27 mouse cellular contexts compared by ENCODE assay signal in the genomic region with DNA sequence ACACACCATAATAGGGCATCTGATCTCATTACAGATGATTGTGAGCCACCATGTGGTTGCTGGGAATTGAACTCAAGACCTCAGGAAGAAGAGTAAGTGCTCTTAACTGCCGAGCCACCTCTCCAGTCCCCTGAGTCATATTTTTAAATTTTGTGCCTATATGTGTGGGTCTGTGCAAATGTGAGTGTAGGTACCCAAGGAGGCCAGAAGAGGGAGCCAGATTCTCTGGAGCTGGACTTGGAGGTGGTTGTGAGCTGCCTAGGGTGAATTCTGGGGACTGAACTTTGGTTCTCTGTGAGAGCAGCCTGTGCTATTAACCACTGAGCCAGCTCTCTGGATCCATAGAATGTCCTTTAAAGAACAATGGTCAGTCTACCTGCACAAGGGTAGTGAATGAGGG. TPM values are rescaled to one million over a fixed set of nuclear protein-coding genes. Genes with fewer than 3 reads are reported as not detected.
A peak's percentile ranks its signal among the peaks of the same experiment; 100 is the strongest.
DNase-seq lines count a peak whose midpoint lies in the region; ATAC-seq and TF ChIP-seq lines count a peak whose summit lies in the region.
"Had no signal": no experiment of that assay in that cellular context is flagged by ENCODE, and none has a peak within 500 bp of the region (broad histone marks: within the 10 kb centered on the region; RNA-seq: fewer than 3 reads in every experiment).

No protein-coding gene starts in this region.

- 91% methylated on average over 1 of the region's 1 CpGs for whole genome bisulfite sequencing in intestine, postnatal 0 days
- 87% methylated on average over 1 of the region's 1 CpGs for WGBS in intestine, embryonic 16.5 days
- 97% methylated on average over 1 of the region's 1 CpGs for WGBS in midbrain, postnatal 0 days
- 93% methylated on average over 1 of the region's 1 CpGs for WGBS in midbrain, embryonic 15.5 days
- WGBS in stomach, postnatal 0 days, result 87% methylated on average over 1 of the region's 1 CpGs

- no peaks in the 10 kb centered on the region for H3K9me3 ChIP-seq in intestine, postnatal 0 days (ENCODE audit: control insufficient read depth)
- 0 out of 2 replicates have a peak, but pooled peaks cover 3% of the 10 kb centered on the region for H3K9me3 ChIP-seq in intestine, embryonic 16.5 days (ENCODE audit: control insufficient read depth, low read length)
- H3K9me3 ChIP-seq in midbrain, postnatal 0 days (ENCODE audit: low read length), result no peaks in the 10 kb centered on the region
- no peaks in the 10 kb centered on the region for H3K9me3 ChIP-seq in midbrain, embryonic 15.5 days
- no peaks in the 10 kb centered on the region for H3K9me3 ChIP-seq in stomach, postnatal 0 days (ENCODE audit: control insufficient read depth, low read length)
- H3K9me3 ChIP-seq: hindbrain, embryonic 15.5 days; intestine, embryonic 15.5 days; midbrain, embryonic 12.5 days; neural tube, embryonic 12.5 days had no signal

- DNase-seq in midbrain, postnatal 0 days (ENCODE audit: low spot score), result no peak
- DNase-seq in R1 (ENCODE audit: low read depth, low spot score), result peak; percentile 75
- DNase-seq in stomach, postnatal 0 days (ENCODE audit: low spot score), result no peak
- no peak for DNase-seq in urinary bladder, adult 18-20 months (ENCODE audit: low spot score in 2 of 2)
- DNase-seq: adrenal gland, postnatal 14 days; cerebellum, adult 8-10 months; cerebellum, postnatal 36 days; embryo, embryonic 11 days; gastrocnemius, postnatal 14 days; heart, postnatal 36 days; kidney, postnatal 25 days; lung, postnatal 10 days; right cerebral cortex, postnatal 14 days; spleen, adult 18-20 months; thymus, postnatal 36 days had no signal

- H3K4me3 ChIP-seq in intestine, postnatal 0 days (ENCODE audit: low read depth, low read length), result no peak overlapping the region
- no peak overlapping the region for H3K4me3 ChIP-seq in intestine, embryonic 16.5 days (ENCODE audit: low read length)
- H3K4me3 ChIP-seq in midbrain, postnatal 0 days (ENCODE audit: low read depth, low read length), result no peak overlapping the region
- H3K4me3 ChIP-seq in midbrain, embryonic 15.5 days, result no peak overlapping the region
- H3K4me3 ChIP-seq in stomach, postnatal 0 days (ENCODE audit: low read depth, low read length), result no peak overlapping the region
- H3K4me3 ChIP-seq: embryonic facial prominence, embryonic 13.5 days; erythroblast, embryonic 14.5 days; hindbrain, embryonic 15.5 days; intestine, embryonic 15.5 days; limb, embryonic 13.5 days; liver, embryonic 15.5 days; midbrain, embryonic 12.5 days; neural tube, embryonic 12.5 days had no signal

- peak; percentile 31 for TF ChIP-seq CTCF in intestine, postnatal 0 days (IDR thresholded peaks at IDR 0.05; ENCODE audit: low read depth)
- 0 out of 2 replicates have a peak, but pooled peaks have one; percentile 11 for TF ChIP-seq CTCF in midbrain, postnatal 0 days (IDR thresholded peaks at IDR 0.05)
- peak; percentile 41 for TF ChIP-seq CTCF in stomach, postnatal 0 days (IDR thresholded peaks at IDR 0.05; ENCODE audit: low read depth)

- no peak overlapping the region for H3K4me2 ChIP-seq in intestine, postnatal 0 days (replicated peaks; ENCODE audit: low read depth)
- no peak overlapping the region for H3K4me2 ChIP-seq in intestine, embryonic 16.5 days (ENCODE audit: low read depth, low read length)
- H3K4me2 ChIP-seq in midbrain, postnatal 0 days (ENCODE audit: low read depth, low read length, poor library complexity, severe bottlenecking), result no peak overlapping the region
- H3K4me2 ChIP-seq in midbrain, embryonic 15.5 days, result no peak overlapping the region
- no peak overlapping the region for H3K4me2 ChIP-seq in stomach, postnatal 0 days (replicated peaks; ENCODE audit: low read depth)
- H3K4me2 ChIP-seq: embryonic facial prominence, embryonic 13.5 days; hindbrain, embryonic 15.5 days; intestine, embryonic 15.5 days; limb, embryonic 13.5 days; liver, embryonic 15.5 days; midbrain, embryonic 12.5 days; neural tube, embryonic 12.5 days had no signal

- TF ChIP-seq EP300 in stomach, postnatal 0 days (optimal IDR thresholded peaks at IDR 0.05), result no peak

- no peaks in the 10 kb centered on the region for H3K4me1 ChIP-seq in intestine, postnatal 0 days (replicated peaks; ENCODE audit: control insufficient read depth, insufficient read depth, low read length)
- no peaks in the 10 kb centered on the region for H3K4me1 ChIP-seq in intestine, embryonic 16.5 days (ENCODE audit: control insufficient read depth, insufficient read depth, low read length)
- H3K4me1 ChIP-seq in midbrain, postnatal 0 days (ENCODE audit: insufficient read depth, low read length), result no peaks in the 10 kb centered on the region
- no peaks in the 10 kb centered on the region for H3K4me1 ChIP-seq in midbrain, embryonic 15.5 days
- H3K4me1 ChIP-seq in stomach, postnatal 0 days (replicated peaks; ENCODE audit: control insufficient read depth, insufficient read depth), result no peaks in the 10 kb centered on the region
- H3K4me1 ChIP-seq: hindbrain, embryonic 15.5 days; intestine, embryonic 15.5 days; limb, embryonic 13.5 days; liver, embryonic 15.5 days; midbrain, embryonic 12.5 days; neural tube, embryonic 12.5 days had no signal

- no peak for ATAC-seq in intestine, postnatal 0 days
- no peak for ATAC-seq in intestine, embryonic 16.5 days
- no peak for ATAC-seq in midbrain, postnatal 0 days (ENCODE audit: low FRiP score)
- ATAC-seq in midbrain, embryonic 15.5 days (replicated peaks), result no peak
- ATAC-seq in stomach, postnatal 0 days (ENCODE audit: low FRiP score, low TSS enrichment), result no peak
- ATAC-seq: forebrain, embryonic 14.5 days; intestine, embryonic 15.5 days had no signal

- H3K27me3 ChIP-seq in intestine, postnatal 0 days (replicated peaks; ENCODE audit: control insufficient read depth, insufficient read depth, low read length), result no peaks in the 10 kb centered on the region
- no peaks in the 10 kb centered on the region for H3K27me3 ChIP-seq in intestine, embryonic 16.5 days (replicated peaks; ENCODE audit: control insufficient read depth, insufficient read depth, low read length)
- H3K27me3 ChIP-seq in midbrain, postnatal 0 days (ENCODE audit: insufficient read depth, low read length), result no peaks in the 10 kb centered on the region
- no peaks in the 10 kb centered on the region for H3K27me3 ChIP-seq in midbrain, embryonic 15.5 days (replicated peaks)
- H3K27me3 ChIP-seq in stomach, postnatal 0 days (ENCODE audit: control insufficient read depth, insufficient read depth, low read length), result no peaks in the 10 kb centered on the region
- H3K27me3 ChIP-seq: embryonic facial prominence, embryonic 13.5 days; hindbrain, embryonic 15.5 days; intestine, embryonic 15.5 days; limb, embryonic 13.5 days; liver, embryonic 15.5 days; midbrain, embryonic 12.5 days; neural tube, embryonic 12.5 days had no signal

- no peak overlapping the region for H3K9ac ChIP-seq in intestine, postnatal 0 days (ENCODE audit: low read depth, low read length)
- no peak overlapping the region for H3K9ac ChIP-seq in intestine, embryonic 16.5 days (ENCODE audit: low read depth, low read length)
- no peak overlapping the region for H3K9ac ChIP-seq in midbrain, postnatal 0 days (replicated peaks; ENCODE audit: low read length, poor library complexity, severe bottlenecking)
- H3K9ac ChIP-seq in midbrain, embryonic 15.5 days, result no peak overlapping the region
- no peak overlapping the region for H3K9ac ChIP-seq in stomach, postnatal 0 days (ENCODE audit: low read length)
- H3K9ac ChIP-seq: embryonic facial prominence, embryonic 13.5 days; hindbrain, embryonic 15.5 days; intestine, embryonic 15.5 days; limb, embryonic 13.5 days; liver, embryonic 15.5 days; midbrain, embryonic 12.5 days; neural tube, embryonic 12.5 days had no signal

- no peak overlapping the region for H3K27ac ChIP-seq in intestine, postnatal 0 days (ENCODE audit: low read depth, low read length)
- no peak overlapping the region for H3K27ac ChIP-seq in intestine, embryonic 16.5 days (ENCODE audit: low read length)
- H3K27ac ChIP-seq in midbrain, postnatal 0 days (ENCODE audit: low read depth, low read length), result no peak overlapping the region
- H3K27ac ChIP-seq in midbrain, embryonic 15.5 days, result no peak overlapping the region
- no peak overlapping the region for H3K27ac ChIP-seq in stomach, postnatal 0 days (replicated peaks)
- H3K27ac ChIP-seq: embryonic facial prominence, embryonic 13.5 days; hindbrain, embryonic 15.5 days; intestine, embryonic 15.5 days; limb, embryonic 13.5 days; liver, embryonic 15.5 days; midbrain, embryonic 12.5 days; neural tube, embryonic 12.5 days had no signal

- no peaks in the 10 kb centered on the region for H3K36me3 ChIP-seq in intestine, postnatal 0 days (ENCODE audit: control insufficient read depth, insufficient read depth)
- no peaks in the 10 kb centered on the region for H3K36me3 ChIP-seq in intestine, embryonic 16.5 days (ENCODE audit: control insufficient read depth, insufficient read depth, low read length)
- H3K36me3 ChIP-seq in midbrain, postnatal 0 days (ENCODE audit: insufficient read depth, low read length), result no peaks in the 10 kb centered on the region
- H3K36me3 ChIP-seq in midbrain, embryonic 15.5 days (replicated peaks), result no peaks in the 10 kb centered on the region
- no peaks in the 10 kb centered on the region for H3K36me3 ChIP-seq in stomach, postnatal 0 days (ENCODE audit: control insufficient read depth, insufficient read depth, low read length)
- H3K36me3 ChIP-seq: embryonic facial prominence, embryonic 13.5 days; hindbrain, embryonic 15.5 days; intestine, embryonic 15.5 days; limb, embryonic 13.5 days; liver, embryonic 15.5 days; midbrain, embryonic 12.5 days; neural tube, embryonic 12.5 days had no signal

RNA-seq across cellular contexts. Expression of a gene that starts 15.7 kb away (rescaled TPM):
- 57.7 and 59.7 TPM in 2 replicates for polyA plus RNA-seq in intestine, postnatal 0 days (2015; fragmentation: Nextera tagmentation; extraction: Ambion mirVana)
- polyA plus RNA-seq in intestine, embryonic 16.5 days (2015; fragmentation: Nextera tagmentation; extraction: Ambion mirVana), result 110 and 111 TPM in 2 replicates
- 102 and 116 TPM in 2 replicates for total RNA-seq in midbrain, postnatal 0 days (2014; rRNA removed)
- polyA plus RNA-seq in midbrain, postnatal 0 days (2015; fragmentation: Nextera tagmentation; extraction: Ambion mirVana), result 44.6 and 54.8 TPM in 2 replicates
- polyA plus RNA-seq in midbrain, embryonic 15.5 days (2015; fragmentation: Nextera tagmentation; extraction: Ambion mirVana), result 106 and 110 TPM in 2 replicates
- 57.1 and 59.6 TPM in 2 replicates for polyA plus RNA-seq in stomach, postnatal 0 days (2015; fragmentation: Nextera tagmentation; extraction: Ambion mirVana)
